Mouse (Mus musculus) myocyte (in vitro differentiated cells): ENCODE data around the gene Lbh. TPM values are rescaled to one million over a fixed set of nuclear protein-coding genes. Genes with fewer than 3 reads are reported as not detected.

Experiments used
- H3K27me3 ChIP-seq: one replicate; pipeline ENCODE4 v1.6.1; 2011; ENCODE audit not compliant: control insufficient read depth, insufficient read depth, insufficient read length
- H3K36me3 ChIP-seq: one replicate; pipeline ENCODE4 v1.6.1; 2011; ENCODE audit not compliant: control insufficient read depth, insufficient read depth
- H3K4me2 ChIP-seq: one replicate; pipeline ENCODE4 v1.6.1; 2011; ENCODE audit warnings: low read depth, control low read depth
- H3K4me3 ChIP-seq: one replicate; pipeline ENCODE4 v1.5.1; 2011; ENCODE audit warnings: mild to moderate bottlenecking, control low read depth, moderate library complexity
- H3K79me2 ChIP-seq: one replicate; pipeline ENCODE4 v1.6.1; 2011; ENCODE audit not compliant: control insufficient read depth, insufficient read depth
- H3ac ChIP-seq: one replicate; pipeline ENCODE4 v1.6.1; 2011; ENCODE audit not compliant: control insufficient read depth, insufficient read length
- CEBPB ChIP-seq: IDR thresholded peaks from 2 replicates; pipeline ENCODE4 v1.6.1; 2011; ENCODE audit warnings: mild to moderate bottlenecking, moderate library complexity; ENCODE audit not compliant: poor library complexity, insufficient read depth, severe bottlenecking
- E2F4 ChIP-seq: IDR thresholded peaks from one replicate; pipeline ENCODE4 v1.6.1; 2011; ENCODE audit warnings: mild to moderate bottlenecking, control low read depth, moderate library complexity; ENCODE audit not compliant: insufficient read depth
- MAX ChIP-seq: IDR thresholded peaks from one replicate; pipeline ENCODE4 v1.6.1; 2011; ENCODE audit warnings: low read depth, mild to moderate bottlenecking, control low read depth
- MYOD1 ChIP-seq, 3 experiments: IDR thresholded peaks; one replicate each; pipeline ENCODE4 v1.6.1; 2011; ENCODE audit warnings: control low read depth in 2 of 3, low read depth in 2 of 3, mild to moderate bottlenecking in 2 of 3, moderate library complexity in 1 of 3; ENCODE audit not compliant: insufficient read length in 2 of 3, control insufficient read depth in 1 of 3
- MYOG ChIP-seq, 3 experiments: IDR thresholded peaks; one replicate each; pipeline ENCODE4 v1.6.1; 2011; ENCODE audit warnings: control low read depth in 2 of 3, low read depth in 2 of 3, mild to moderate bottlenecking in 2 of 3; ENCODE audit not compliant: insufficient read length in 2 of 3, control insufficient read depth in 1 of 3, insufficient read depth in 1 of 3
- POLR2A ChIP-seq: IDR thresholded peaks from one replicate; pipeline ENCODE4 v1.6.1; 2011; ENCODE audit warnings: low read depth, mild to moderate bottlenecking, control low read depth, moderate library complexity; ENCODE audit not compliant: insufficient read length
- POLR2AphosphoS2 ChIP-seq: IDR thresholded peaks from one replicate; pipeline ENCODE4 v1.6.1; 2011; ENCODE audit warnings: low read depth, control low read depth; ENCODE audit not compliant: insufficient read length
- REST ChIP-seq: IDR thresholded peaks from one replicate; pipeline ENCODE4 v1.6.1; 2011; ENCODE audit warnings: mild to moderate bottlenecking, control low read depth, moderate library complexity; ENCODE audit not compliant: insufficient read depth, insufficient read length
- SRF ChIP-seq: IDR thresholded peaks from one replicate; pipeline ENCODE4 v1.6.1; 2011; ENCODE audit warnings: low read depth; ENCODE audit not compliant: control insufficient read depth, insufficient read length
- TCF12 ChIP-seq: IDR thresholded peaks from one replicate; pipeline ENCODE4 v1.6.1; 2011; ENCODE audit warnings: mild to moderate bottlenecking, control low read depth; ENCODE audit not compliant: poor library complexity, insufficient read depth, severe bottlenecking
- TCF3 ChIP-seq: IDR thresholded peaks from one replicate; pipeline ENCODE4 v1.6.1; 2011; ENCODE audit warnings: low read depth, control low read depth; ENCODE audit not compliant: insufficient read length
- USF1 ChIP-seq: IDR thresholded peaks from one replicate; pipeline ENCODE4 v1.6.1; 2011; ENCODE audit warnings: low read depth, mild to moderate bottlenecking, control low read depth, moderate library complexity
- polyA plus RNA-seq: library from polyadenylated mRNA; unstranded; fragments of >200 nt; fragmentation: generic; extraction: Trizol; gene quantifications from one replicate; pipeline ENCODE4 v1.2.1, GENCODE M21; 2012; ENCODE audit warnings: missing spikeins

The Lbh gene
- polyA plus RNA-seq, 1 experiment = 29.8 TPM

GRCm38 (mm10) chr17:72976258-72977231, 58.4 kb downstream of the Lbh start:
- Histone ChIP-seq H3K36me3 (no peaks in the 10 kb centered on the region), H3ac (no peak overlapping the region), H3K4me2 (no peak overlapping the region), H3K4me3 (no peak overlapping the region), H3K79me2 (no peaks in the 10 kb centered on the region), H3K27me3 (no peaks in the 10 kb centered on the region)
- TF ChIP-seq MAX (no peak), REST (no peak)

GRCm38 (mm10) chr17:72977616-72978015, 59.5 kb downstream of the Lbh start:
- no peaks in the 10 kb centered on the region for H3K27me3 ChIP-seq
- TF ChIP-seq MAX = no peak
- TF ChIP-seq TCF3 = no peak
- no peak for TF ChIP-seq POLR2A
- TF ChIP-seq MYOD1 (IDR thresholded peaks at IDR 0.05; ENCODE audit: control insufficient read depth in 1 of 3, insufficient read length in 2 of 3, low read depth in 2 of 3) = no peak
- TF ChIP-seq E2F4 = no peak
- no peak for TF ChIP-seq USF1
- no peak for TF ChIP-seq MYOG (IDR thresholded peaks at IDR 0.05; ENCODE audit: control insufficient read depth in 1 of 3, insufficient read depth in 1 of 3, insufficient read length in 2 of 3, low read depth in 2 of 3)
- TF ChIP-seq REST = no peak
- no peak for TF ChIP-seq CEBPB
- no peak for TF ChIP-seq SRF
- TF ChIP-seq POLR2AphosphoS2 = no peak
- no peak for TF ChIP-seq TCF12
- H3K4me2 ChIP-seq = no peak overlapping the region

DNA sequence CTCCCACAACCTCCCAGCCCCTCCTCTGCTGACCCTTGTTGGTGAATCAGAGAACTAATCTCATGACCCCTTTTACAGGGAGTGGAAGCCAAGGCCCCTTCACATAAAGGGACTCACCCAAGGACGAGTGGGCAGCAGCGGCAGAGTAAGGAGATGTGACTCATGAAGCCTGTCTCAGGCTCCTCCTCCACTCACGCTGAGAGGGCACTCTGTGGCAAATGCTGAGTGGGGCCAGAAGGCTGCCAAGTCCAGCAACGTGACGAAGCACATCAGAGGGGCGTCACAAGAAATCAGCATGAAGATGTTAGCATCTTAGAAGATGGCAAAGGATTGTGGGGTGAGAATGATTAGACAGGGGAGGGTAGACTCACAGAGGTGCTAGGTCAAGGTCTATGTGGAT, 64.1 kb downstream of the Lbh start:
- Histone ChIP-seq H3ac (no peak overlapping the region), H3K27me3 (no peaks in the 10 kb centered on the region), H3K4me2 (peak overlapping the region; percentile 41), H3K36me3 (no peaks in the 10 kb centered on the region), H3K4me3 (no peak overlapping the region), H3K79me2 (no peaks in the 10 kb centered on the region)
- no peak for TF ChIP-seq TCF3
- no peak for TF ChIP-seq USF1
- TF ChIP-seq E2F4 = no peak
- no peak for TF ChIP-seq POLR2AphosphoS2
- TF ChIP-seq CEBPB = no peak
- TF ChIP-seq SRF = no peak
- TF ChIP-seq MYOD1 (IDR thresholded peaks at IDR 0.05; ENCODE audit: control insufficient read depth in 1 of 3, insufficient read length in 2 of 3, low read depth in 2 of 3) = no peak
- no peak for TF ChIP-seq TCF12
- TF ChIP-seq REST = no peak
- no peak for TF ChIP-seq MYOG (IDR thresholded peaks at IDR 0.05; ENCODE audit: control insufficient read depth in 1 of 3, insufficient read depth in 1 of 3, insufficient read length in 2 of 3, low read depth in 2 of 3)
- no peak for TF ChIP-seq POLR2A
- no peak for TF ChIP-seq MAX

More at GRCm38 (mm10) chr17:72977616-72978015, 59.5 kb downstream of the Lbh start:
- Histone ChIP-seq H3ac (no peak overlapping the region), H3K36me3 (no peaks in the 10 kb centered on the region), H3K4me3 (no peak overlapping the region), H3K79me2 (no peaks in the 10 kb centered on the region)

DNA sequence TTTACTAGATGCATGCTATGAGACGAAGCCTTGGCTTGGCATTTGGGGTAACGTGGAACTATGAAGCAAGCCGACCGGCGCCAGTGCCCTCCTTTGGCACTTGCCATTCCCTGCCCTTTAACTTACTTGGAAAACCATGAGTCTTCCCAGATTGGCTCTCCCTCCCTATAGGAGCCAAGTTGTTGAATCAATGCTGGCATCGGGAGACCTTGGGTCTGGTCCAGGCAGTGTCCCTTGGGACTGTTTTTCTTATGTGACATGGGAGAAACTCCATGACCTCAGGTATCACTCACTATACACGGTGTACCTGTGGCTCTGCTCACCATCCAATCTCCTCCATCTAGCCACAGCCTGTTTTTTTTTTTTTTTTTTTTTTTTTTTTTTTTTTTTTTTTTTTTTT, 65.4 kb downstream of the Lbh start:
- Histone ChIP-seq H3K4me3 (no peak overlapping the region), H3K79me2 (no peaks in the 10 kb centered on the region), H3ac (no peak overlapping the region), H3K4me2 (no peak overlapping the region), H3K27me3 (no peaks in the 10 kb centered on the region), H3K36me3 (no peaks in the 10 kb centered on the region)
- TF ChIP-seq TCF12 (no peak), MYOD1 (IDR thresholded peaks at IDR 0.05; ENCODE audit: control insufficient read depth in 1 of 3, insufficient read length in 2 of 3, low read depth in 2 of 3) (no peak), MYOG (IDR thresholded peaks at IDR 0.05; ENCODE audit: control insufficient read depth in 1 of 3, insufficient read depth in 1 of 3, insufficient read length in 2 of 3, low read depth in 2 of 3) (no peak), REST (no peak), MAX (no peak), USF1 (no peak), E2F4 (no peak), SRF (no peak), TCF3 (no peak), CEBPB (no peak), POLR2AphosphoS2 (no peak), POLR2A (no peak)
